Mouse (Mus musculus): ENCODE measurements at regions not wholly inside any gene's neighbourhood (a gene's known extent, or its start where the extent isn't known, plus 50 kb on each side); places are given as distances from the start of the nearest gene placed in this dataset.

- no peak for DNase-seq (ENCODE audit: extremely low spot score in 1 of 2, low spot score in 1 of 2)
Measured at GRCm38 (mm10) chr3:51080855-51081254, 143.4 kb upstream of the Noct start.

DNA sequence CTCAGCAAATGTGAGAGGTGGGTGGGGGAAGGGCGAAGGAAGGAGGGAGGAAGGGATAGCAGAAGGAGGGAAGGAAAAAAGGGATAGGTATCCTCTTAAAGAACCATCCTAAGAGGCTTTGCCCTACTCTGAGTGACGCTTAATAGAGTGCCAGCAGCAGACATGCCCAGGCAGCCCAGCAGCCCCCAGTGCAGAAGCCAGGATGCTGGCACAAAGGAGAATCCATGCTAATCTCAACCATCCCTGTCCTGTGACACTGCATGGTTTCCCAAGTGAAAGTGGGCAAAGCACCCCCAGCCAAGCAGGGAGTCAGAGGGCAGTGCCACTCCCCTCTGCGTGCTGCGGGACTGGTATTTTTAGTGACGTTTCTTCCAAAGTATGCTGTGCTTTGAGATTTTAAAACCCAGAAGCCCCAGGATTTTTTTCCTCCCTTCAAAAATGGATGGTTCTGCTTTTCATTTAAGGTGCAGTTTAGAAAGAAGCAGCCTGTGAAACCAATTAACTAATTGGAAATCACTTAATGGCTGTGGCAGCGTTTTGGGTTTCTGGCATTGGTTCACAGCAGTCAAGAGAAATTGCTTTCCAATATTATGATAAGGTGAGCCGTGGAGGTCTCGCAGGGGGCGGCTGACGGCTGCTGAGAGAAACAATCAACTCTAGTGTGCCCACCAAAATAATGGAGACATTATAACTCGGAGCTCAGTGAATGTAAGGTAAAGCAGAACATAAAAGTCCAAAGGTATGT, 141.2 kb upstream of the Noct start:
- DNase-seq (ENCODE audit: extremely low spot score in 1 of 2, low spot score in 1 of 2), result no peak

- no peak for DNase-seq (ENCODE audit: extremely low spot score in 1 of 2, low spot score in 1 of 2)
Measured at GRCm38 (mm10) chr3:51083583-51083982, 140.7 kb upstream of the Noct start.

DNA sequence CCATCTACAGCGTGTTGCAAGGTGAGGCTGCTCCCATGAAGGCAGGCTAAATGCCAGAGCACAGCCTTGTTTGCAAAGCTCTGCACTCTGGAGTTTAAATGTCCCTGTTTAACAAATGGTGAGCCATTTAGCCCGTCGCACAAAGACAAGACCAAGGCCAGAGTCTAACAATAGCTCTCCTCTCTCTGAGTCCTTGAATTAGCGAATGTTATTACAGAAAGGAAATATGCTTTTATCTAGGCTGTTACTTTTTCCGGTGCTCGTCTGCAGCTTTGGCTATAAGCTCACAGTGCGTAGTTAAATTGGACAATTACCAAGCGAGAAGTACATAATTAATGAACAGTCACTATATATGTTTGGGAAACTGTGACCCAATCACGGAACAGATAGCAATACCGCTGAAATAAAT, 137.8 kb upstream of the Noct start:
- DNase-seq (ENCODE audit: extremely low spot score in 1 of 2, low spot score in 1 of 2), result no peak

GRCm38 (mm10) chr3:51087076-51087475, 137.2 kb upstream of the Noct start:
- DNase-seq (ENCODE audit: extremely low spot score in 1 of 2, low spot score in 1 of 2), result no peak

DNA sequence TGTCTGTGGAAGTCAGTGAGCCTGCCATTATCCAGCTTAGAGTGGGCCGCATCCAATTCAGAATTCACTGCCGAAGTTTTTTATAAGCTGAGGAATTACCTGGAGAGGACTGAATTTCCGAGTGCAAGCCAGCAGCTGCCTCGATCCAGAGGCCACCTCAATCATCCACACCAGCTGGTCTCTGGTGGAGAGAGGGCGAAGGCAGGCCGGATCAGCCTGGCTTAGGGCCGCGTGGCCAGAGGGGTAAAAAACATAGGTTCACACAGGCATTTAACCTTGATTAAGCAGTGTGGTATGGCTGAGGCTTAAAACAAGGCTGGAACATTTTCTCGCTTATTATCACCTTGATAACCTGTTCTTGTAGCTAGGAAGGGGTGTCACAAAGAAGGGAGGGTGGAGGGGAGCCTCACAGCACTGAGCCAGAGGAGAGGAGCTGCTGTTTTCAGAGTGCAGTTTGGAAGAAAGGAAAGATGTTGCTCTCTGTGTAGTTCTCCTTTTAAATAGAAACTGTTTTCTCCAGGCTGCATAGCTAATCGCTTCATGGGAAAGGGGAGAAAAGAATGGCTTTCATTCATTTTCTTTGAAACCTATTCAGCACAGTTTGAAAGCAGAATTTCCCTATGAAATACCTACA, 135.1 kb upstream of the Noct start:
- DNase-seq (ENCODE audit: extremely low spot score in 1 of 2, low spot score in 1 of 2), result no peak

DNA sequence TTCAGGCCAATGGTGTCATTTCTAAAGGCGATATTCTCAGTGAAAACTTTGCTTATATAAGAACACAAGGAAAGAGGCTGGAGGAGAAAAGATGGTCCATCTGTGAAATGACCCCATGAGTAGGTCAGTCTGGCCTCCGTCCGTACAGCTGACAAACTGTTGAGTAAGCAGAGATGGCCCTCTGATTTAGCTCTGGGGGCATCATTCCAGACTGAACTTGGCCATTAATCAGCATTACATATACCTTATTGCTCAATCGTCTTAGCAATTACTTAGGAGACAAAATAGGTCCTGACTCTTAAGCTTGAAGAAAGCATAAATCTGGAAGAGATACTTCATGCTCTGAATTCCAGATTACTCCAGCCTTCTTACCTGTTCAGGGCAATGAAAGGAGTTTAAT, 132.8 kb upstream of the Noct start:
- no peak for DNase-seq (ENCODE audit: extremely low spot score in 1 of 2, low spot score in 1 of 2)

DNA sequence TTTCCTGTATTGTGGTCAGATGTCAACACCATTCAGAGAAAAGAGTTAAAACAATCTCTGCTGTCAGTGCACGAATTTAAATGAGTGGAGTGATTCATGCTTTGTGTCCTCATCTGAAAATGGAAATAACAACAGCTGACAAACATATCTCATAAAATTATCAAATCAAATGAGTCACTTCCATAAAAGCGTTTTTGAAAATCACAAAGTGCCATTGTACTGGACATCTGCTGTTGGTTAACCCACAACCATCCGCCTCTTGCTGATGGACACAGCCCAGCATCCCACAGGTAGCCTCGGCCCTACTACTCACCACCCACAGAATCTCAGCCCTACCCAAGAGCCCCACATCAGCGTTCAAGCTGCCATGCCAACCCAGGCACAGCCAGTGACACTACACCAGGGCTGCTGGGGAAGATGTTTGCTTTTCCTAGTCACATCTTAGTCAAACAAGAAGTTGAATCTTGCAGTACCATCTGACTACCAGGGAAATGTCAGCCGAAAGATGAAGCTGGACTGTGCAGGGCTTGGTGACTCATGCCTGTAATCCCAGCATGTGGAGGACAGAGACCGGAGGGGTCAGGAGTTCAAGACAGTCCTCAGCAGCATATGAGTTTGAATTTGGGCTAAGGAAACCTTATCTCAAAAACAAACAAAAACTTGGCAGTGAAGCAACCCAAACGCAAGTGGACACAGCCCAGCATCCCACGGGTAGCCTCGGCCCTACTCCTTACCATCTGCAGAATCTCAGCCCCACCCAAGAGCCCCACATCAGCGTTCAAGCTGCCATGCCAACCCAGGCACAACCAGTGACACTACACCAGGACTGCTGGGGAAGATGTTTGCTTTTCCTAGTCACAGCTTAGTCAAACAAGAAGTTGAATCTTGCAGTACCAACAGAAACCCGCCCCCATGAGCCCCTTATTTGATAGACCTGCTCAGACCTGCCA, 131.9 kb upstream of the Noct start:
- no peak for DNase-seq (ENCODE audit: extremely low spot score in 1 of 2, low spot score in 1 of 2)

DNA sequence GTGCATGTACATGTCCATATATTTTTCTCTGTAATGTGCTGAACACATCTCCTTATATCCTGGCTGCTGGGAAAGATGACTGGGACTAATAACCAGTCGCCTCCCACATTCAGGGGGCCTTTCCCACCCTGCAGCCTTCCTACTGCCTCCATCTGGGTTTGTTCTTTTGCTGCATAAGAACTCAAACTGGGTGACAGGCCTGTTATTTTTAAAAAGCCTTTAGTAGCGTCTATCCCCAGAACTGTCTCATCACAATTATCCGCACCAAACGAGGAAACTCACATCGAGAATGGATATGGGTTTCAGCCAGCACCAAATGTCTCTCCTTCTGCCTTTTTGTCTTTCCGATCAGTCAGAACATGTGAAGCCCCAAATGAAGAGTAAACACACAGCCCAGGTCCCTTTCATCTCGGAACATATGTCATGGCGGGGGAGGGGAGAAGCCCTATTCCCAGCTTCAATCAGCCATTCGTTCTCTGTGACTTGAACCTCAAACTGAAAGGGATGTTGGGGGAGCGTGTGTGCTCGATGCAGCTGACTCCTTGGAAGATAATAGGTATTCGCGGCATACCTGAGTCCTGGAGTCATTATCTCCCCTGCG, 128.3 kb upstream of the Noct start:
- DNase-seq (ENCODE audit: extremely low spot score in 1 of 2, low spot score in 1 of 2), result peak; percentile 62 to 65

DNA sequence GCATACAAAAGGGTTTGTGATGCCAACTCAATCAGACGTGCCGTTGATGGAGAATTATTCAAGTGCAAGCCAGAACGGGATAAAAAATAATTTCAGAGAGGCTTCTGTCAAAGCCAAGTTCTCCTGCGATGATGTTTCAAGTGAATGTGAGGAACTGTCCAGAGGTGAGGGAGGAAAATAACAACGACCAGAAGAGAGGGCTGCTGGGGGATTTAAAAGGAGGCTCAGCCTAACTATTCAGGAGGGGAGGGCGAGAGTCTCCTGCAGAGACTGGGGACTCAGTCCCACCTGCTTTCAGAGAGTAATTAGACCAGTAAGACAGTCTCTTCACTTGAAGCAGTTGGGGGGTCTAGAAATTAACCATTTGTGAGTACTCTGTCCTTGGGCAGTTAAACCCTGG, 127.7 kb upstream of the Noct start:
- DNase-seq (ENCODE audit: extremely low spot score in 1 of 2, low spot score in 1 of 2), result no peak

DNA sequence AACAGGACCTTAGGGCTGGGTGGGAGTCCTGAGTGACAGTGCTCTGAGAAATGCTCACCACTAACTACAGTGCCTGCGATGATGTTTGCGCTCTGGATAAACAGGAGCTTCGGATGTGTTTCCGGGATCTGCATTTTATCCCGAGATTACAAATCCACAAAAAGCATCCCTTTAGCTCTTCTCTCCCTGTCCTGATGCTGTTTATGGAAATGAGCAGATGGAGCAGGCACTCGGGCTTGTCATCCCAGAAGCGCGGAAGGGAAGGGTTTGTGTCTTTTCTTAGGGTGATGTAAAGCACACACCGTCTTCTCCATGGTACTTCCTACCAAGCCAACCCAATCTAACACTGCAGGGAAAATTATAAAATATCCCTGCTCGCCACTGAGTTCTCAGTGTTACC, 126.9 kb upstream of the Noct start:
- no peak for DNase-seq (ENCODE audit: extremely low spot score in 1 of 2, low spot score in 1 of 2)

DNA sequence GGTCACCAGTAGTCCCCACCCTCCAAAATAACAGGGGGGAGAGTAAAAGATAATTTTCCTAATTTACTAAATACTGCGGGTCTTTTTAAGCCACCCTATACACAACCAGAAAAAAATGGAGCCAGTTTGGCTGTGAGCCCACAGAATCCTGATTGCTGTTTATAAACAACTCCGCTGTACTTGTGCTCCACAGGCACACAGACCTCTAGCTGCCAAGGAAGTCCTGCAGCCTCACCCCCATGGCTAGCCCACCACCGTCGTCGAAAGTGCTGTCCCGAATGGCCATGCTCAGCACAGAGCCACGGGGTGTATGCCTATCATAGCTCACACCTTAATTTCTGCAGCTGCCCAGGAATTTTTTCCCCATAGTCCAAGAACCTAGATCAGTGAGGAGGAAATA, 124.3 kb upstream of the Noct start:
- no peak for DNase-seq (ENCODE audit: extremely low spot score in 1 of 2, low spot score in 1 of 2)

DNA sequence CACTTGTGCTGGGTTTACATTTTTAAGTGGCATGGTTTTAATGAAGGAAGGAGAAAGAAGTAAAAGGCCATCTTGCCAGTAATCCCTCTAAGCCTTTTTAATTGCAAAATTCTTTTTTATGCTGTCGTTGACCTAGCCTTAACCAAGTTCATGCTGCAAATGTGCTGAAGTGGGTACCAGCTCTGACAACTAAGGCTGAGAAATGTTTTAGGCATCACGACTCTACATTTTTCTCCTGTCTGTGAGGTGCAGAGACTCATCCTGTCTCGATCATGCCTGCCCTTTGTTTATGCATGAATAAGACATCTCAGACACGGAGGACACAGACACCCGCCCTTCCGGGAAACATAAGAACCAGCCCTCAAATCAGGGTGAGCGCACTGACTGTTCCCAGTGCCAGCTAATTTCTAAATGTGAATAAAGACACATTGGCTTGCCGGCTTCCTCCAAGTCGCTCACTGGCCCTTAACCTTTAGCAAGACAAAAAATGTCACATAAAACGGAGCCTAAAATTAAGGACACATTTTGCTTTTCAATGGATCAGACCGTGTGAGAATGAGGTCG, 115.5 kb upstream of the Noct start:
- DNase-seq (ENCODE audit: extremely low spot score in 1 of 2, low spot score in 1 of 2), result no peak

DNA sequence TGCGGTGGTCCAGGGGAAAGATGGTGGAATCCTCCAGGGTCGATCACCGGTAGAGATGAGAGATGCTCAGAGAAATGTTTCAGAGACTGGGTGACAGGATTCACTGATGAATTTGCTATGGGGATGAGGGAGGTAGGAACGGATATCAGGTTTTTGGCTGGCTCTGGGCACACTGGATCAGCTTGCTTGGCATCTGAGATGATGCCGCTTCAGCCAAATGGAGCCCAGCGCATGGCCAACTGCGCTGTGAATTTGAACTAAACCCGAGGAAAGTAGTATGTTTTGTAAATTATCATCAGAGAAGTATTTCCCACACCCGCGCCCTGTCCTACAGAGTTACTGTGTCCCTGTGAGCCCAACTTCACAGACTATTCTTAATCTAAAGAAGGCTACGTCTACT, 113.0 kb upstream of the Noct start:
- no peak for DNase-seq (ENCODE audit: extremely low spot score in 1 of 2, low spot score in 1 of 2)

DNA sequence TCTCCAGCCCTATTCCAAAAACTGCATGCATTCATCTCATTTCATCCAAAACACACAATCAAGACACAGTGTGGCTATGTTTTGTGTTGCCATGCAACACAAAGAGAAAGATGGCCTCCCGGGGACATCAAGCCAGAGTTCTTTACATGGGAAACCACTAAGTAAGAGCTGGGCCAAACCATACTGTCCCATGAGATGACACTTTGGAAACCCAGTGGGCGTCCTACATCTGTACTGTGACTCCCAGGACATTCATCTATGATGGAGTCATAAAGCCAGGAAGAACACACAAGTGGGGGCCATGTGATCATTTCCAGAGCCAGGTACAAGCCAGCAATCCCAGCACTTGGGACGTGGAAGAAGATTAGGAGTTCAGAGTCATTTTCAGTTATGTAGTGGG, 111.9 kb upstream of the Noct start:
- no peak for DNase-seq (ENCODE audit: extremely low spot score in 1 of 2, low spot score in 1 of 2)

DNA sequence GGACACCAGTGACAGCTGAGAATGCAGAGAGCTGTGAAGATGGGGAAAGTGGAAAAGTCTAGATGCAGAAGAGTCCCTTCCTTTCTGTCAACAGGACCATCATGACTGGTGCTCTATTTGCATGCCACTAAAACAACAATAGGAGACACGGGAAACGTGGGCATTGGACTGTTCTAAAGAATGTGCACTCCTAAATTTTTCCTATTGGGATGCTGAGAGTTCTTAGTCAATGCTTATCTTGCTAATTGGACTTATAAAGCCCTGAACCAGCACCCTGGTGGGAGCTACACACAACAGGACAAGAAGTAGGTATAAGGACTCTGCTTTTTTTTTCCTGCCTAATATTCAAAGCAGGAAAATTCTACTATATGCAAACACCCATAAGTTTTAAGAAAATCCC, 108.3 kb upstream of the Noct start:
- no peak for DNase-seq (ENCODE audit: extremely low spot score in 1 of 2, low spot score in 1 of 2)

DNA sequence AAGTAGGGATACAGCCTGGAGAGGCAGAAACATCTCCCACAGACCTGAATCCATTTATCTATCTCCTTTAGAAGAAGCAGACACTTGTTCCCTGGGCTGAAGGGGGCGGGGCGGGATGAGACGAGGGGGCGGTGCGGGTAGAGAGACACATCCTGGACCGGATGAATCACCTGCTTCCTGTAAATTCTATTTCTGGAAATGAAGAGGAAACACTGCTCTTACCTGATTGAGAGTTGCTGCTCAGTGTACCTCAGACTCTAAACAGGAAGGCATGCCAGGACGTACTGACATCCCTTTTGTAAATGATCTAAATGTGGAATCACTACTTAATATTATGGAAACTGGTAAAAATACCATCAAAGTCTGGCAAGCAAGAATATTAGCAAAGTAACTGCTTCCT, 105.5 kb upstream of the Noct start:
- DNase-seq (ENCODE audit: extremely low spot score in 1 of 2, low spot score in 1 of 2), result no peak

DNA sequence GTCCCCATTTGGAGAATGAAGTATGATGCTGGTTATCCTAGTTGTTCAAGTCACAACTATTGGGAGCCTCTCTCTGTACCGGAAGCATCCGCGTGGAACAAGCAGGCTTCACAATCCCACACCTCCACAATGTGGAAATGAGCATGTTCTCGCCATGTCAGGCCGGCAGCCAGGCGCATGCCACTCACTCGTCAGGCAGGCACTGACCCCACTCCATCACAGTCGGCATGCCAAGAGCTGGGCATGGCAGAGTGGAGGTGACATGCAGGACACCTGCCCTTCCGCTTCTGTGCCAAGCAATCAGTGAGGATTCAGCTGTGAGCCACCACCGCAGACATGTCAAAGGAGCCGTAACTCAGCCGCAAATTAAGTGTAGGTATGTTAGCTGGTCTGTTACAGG, 103.7 kb upstream of the Noct start:
- no peak for DNase-seq (ENCODE audit: extremely low spot score in 1 of 2, low spot score in 1 of 2)

GRCm38 (mm10) chr3:51121703-51122540, 102.3 kb upstream of the Noct start:
- DNase-seq (ENCODE audit: extremely low spot score in 1 of 2, low spot score in 1 of 2), result peak; percentile 66 to 73

DNA sequence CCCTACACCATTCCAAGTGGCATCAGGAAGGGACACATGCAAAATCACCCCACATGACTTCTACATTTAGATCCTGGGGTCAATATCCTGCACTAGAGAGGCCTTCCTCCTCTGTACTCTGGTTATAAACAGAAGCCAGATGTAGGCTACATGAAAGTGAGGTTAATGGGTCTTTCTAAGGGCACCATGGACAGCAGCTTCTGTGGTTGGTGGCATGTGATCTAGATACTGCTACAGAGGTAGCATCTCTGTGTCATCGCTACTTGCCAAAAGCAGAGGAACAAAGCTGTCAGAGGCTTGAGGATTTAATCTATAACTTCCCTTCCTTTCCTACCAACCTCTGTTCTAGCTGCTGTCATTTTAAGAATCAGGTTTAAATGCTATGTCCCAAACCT, 101.7 kb upstream of the Noct start:
- DNase-seq (ENCODE audit: extremely low spot score in 1 of 2, low spot score in 1 of 2), result no peak
